Mouse (Mus musculus) spleen, adult 2 months (tissue): ENCODE measurements around the gene Tbc1d5. TPM values are rescaled to one million over a fixed set of nuclear protein-coding genes. Genes with fewer than 3 reads are reported as not detected.

Source experiments
- DNase-seq, 2 experiments: peaks; one replicate each; pipeline versions ENCODE4 v3.0.0 to v3.0.0-alpha.2; 2012 to 2021; ENCODE audit warnings: low spot score in 2 of 2, low read depth in 1 of 2
- H3K27ac ChIP-seq: fragments of 200-500 bp; 2 replicates; pipeline ENCODE4 v1.5.1; 2012; ENCODE audit warnings: low read length, inconsistent platforms; ENCODE audit not compliant: insufficient read depth
- H3K27me3 ChIP-seq: fragments of 200-500 bp; 2 replicates; pipeline ENCODE4 v1.6.1; 2012; ENCODE audit warnings: mild to moderate bottlenecking, moderate library complexity, low read length, inconsistent platforms; ENCODE audit not compliant: control insufficient read depth, insufficient read depth
- H3K36me3 ChIP-seq: fragments of 200-500 bp; 2 replicates; pipeline ENCODE4 v1.6.1; 2012; ENCODE audit warnings: mild to moderate bottlenecking, low read length, inconsistent platforms; ENCODE audit not compliant: control insufficient read depth, insufficient read depth
- H3K4me1 ChIP-seq: fragments of 200-500 bp; 2 replicates; pipeline ENCODE4 v1.6.1; 2011; ENCODE audit warnings: inconsistent platforms; ENCODE audit not compliant: control insufficient read depth, insufficient read depth, insufficient read length
- H3K4me3 ChIP-seq: fragments of 200-500 bp; 2 replicates; pipeline ENCODE4 v1.5.1; 2011; ENCODE audit warnings: mild to moderate bottlenecking, inconsistent platforms; ENCODE audit not compliant: insufficient read depth, insufficient read length; ENCODE audit errors: extremely low read depth
- CTCF ChIP-seq: fragments of 200-500 bp; IDR thresholded peaks from 2 replicates; pipeline ENCODE4 v1.5.1; 2011; ENCODE audit warnings: mild to moderate bottlenecking, inconsistent platforms; ENCODE audit not compliant: insufficient read depth, insufficient read length, insufficient replicate concordance; ENCODE audit errors: extremely low read depth
- POLR2A ChIP-seq: fragments of 200-500 bp; IDR thresholded peaks from 2 replicates; pipeline ENCODE4 v1.6.1; 2011; ENCODE audit warnings: low read depth, low read length, inconsistent platforms
- WGBS: fragments of 180-500 bp; shearing (Covaris S2); methylation state at CpG from one replicate; pipeline ENCODE4 v1.1.7; 2018; 5-methylcytosine and 5-hydroxymethylcytosine counted together
- polyA plus RNA-seq: library from polyadenylated mRNA; depleted of rRNA; stranded (reverse); fragments of >200 nt; gene quantifications from 2 replicates; pipeline ENCODE4 v1.2.3, GENCODE M21; 2012

The Tbc1d5 gene
- polyA plus RNA-seq, 1 experiment, result 11.4 TPM

- no peaks in the 10 kb centered on the region for H3K4me1 ChIP-seq
- no peaks in the 10 kb centered on the region for H3K27me3 ChIP-seq
- no peak for TF ChIP-seq POLR2A
- no peak for TF ChIP-seq CTCF
- no peak overlapping the region for H3K4me3 ChIP-seq
- H3K27ac ChIP-seq, result no peak overlapping the region
- WGBS, result 47% methylated on average over 1 of the region's 1 CpGs
- no peak for DNase-seq
- no peaks in the 10 kb centered on the region for H3K36me3 ChIP-seq
Observed at GRCm38 (mm10) chr17:50972142-50972541, 207.0 kb downstream of the Tbc1d5 start.

DNA sequence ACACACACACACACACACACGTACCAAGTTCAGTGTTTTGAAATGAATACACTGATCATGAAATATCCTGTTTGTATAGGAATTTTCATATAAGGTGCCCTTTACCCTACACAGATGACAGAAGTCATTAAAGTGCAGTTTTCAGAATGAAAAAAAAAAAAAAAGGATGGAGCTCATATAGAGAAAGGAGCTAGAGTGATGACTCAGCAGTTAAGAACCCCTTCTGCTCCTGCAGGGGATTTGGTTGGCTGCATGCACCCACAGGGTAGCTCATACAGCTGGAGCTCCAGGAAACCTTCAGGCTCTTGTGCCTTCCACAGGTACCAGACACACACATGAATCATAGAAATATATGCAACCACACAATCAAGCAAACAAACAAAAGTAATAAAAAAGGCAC lies 213.0 kb downstream of the Tbc1d5 start:
- H3K27ac ChIP-seq, result no peak overlapping the region
- no peak for DNase-seq
- H3K4me1 ChIP-seq, result no peaks in the 10 kb centered on the region
- H3K36me3 ChIP-seq, result peaks cover 5% of the 10 kb centered on the region
- H3K27me3 ChIP-seq, result no peaks in the 10 kb centered on the region
- 92% methylated on average over 1 of the region's 1 CpGs for WGBS
- H3K4me3 ChIP-seq, result no peak overlapping the region
- TF ChIP-seq POLR2A, result no peak
- no peak for TF ChIP-seq CTCF

- DNase-seq, result no peak
- Histone ChIP-seq H3K4me1 (no peaks in the 10 kb centered on the region), H3K4me3 (no peak overlapping the region), H3K27ac (no peak overlapping the region), H3K27me3 (no peaks in the 10 kb centered on the region), H3K36me3 (peaks cover 2% of the 10 kb centered on the region)
- TF ChIP-seq POLR2A (no peak), CTCF (no peak)
- WGBS, result 92% methylated on average over 9 of the region's 9 CpGs
Observed at GRCm38 (mm10) chr17:50954313-50954712, 224.8 kb downstream of the Tbc1d5 start.

- Histone ChIP-seq H3K27ac (no peak overlapping the region), H3K4me3 (no peak overlapping the region), H3K36me3 (peaks cover 2% of the 10 kb centered on the region; the same call in 1 of the 2 replicates), H3K27me3 (no peaks in the 10 kb centered on the region), H3K4me1 (no peaks in the 10 kb centered on the region)
- TF ChIP-seq CTCF (no peak), POLR2A (no peak)
- WGBS, result 91% methylated on average over 2 of the region's 2 CpGs
- no peak for DNase-seq
Observed at GRCm38 (mm10) chr17:50922308-50922707, 256.8 kb downstream of the Tbc1d5 start.

DNA sequence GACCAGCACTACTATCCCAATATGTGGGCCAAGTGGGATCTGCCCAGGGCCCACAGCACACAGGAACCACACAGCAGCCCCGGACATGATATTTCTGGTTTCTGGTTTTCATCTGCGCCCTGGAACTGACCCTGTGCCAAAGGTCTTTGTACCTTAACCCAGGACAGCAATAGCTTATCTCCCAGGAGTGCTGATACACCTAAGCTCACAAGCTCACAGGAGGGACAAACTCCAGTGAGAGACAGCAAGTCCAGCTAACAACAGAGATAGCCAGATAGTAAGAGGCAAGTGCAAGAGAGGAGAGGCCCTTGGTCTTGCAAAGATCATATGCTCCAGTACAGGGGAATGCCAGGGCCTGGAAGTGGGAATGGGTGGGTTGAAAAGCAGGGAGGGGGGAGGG lies 263.9 kb downstream of the Tbc1d5 start:
- H3K27ac ChIP-seq, result no peak overlapping the region
- 93% methylated on average over 2 of the region's 2 CpGs for WGBS
- TF ChIP-seq POLR2A (no peak), CTCF (no peak)
- H3K27me3 ChIP-seq, result no peaks in the 10 kb centered on the region
- H3K4me1 ChIP-seq, result no peaks in the 10 kb centered on the region
- no peak overlapping the region for H3K4me3 ChIP-seq
- no peak for DNase-seq
- H3K36me3 ChIP-seq, result peaks cover 6% of the 10 kb centered on the region

DNA sequence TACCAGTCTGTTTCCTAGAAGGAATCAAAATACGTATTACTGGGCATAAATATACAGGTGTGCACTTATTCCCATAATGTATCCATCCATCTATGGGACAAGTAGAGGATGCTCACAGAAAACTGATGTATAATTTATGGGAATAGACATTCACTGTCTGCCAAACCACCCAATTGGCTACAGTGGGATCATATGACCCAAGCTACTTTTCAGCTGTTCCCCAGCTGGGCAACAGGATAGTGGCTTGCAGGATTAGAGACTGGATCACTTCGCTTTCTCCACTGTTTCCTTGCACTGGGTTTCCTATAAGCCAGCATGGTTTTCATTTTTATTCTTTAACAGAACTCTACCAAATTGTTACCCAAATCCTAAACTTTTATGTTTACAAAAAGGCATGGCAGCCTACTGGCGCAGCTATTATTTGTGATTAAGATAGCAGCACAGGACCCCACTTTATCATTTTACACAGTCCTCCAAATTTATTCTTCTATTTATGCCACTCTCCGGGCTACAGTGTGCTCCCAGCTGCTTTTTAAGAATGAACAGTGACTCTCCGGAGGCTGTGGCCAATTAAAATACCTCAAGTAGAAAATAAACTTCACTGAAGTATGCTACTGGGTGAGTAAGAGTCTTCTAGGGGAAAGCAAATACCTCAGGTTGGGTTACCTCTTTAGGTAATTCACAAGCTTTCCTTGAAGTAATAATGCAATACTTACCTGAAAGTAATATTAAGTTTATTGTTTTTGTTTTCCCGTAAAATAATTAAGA lies 270.4 kb downstream of the Tbc1d5 start:
- H3K27ac ChIP-seq, result no peak overlapping the region
- TF ChIP-seq CTCF (no peak), POLR2A (no peak)
- no peak overlapping the region for H3K4me3 ChIP-seq
- H3K36me3 ChIP-seq, result no peaks in the 10 kb centered on the region
- WGBS, result 94% methylated on average over 6 of the region's 6 CpGs
- no peaks in the 10 kb centered on the region for H3K27me3 ChIP-seq
- DNase-seq, result no peak
- H3K4me1 ChIP-seq, result no peaks in the 10 kb centered on the region

DNA sequence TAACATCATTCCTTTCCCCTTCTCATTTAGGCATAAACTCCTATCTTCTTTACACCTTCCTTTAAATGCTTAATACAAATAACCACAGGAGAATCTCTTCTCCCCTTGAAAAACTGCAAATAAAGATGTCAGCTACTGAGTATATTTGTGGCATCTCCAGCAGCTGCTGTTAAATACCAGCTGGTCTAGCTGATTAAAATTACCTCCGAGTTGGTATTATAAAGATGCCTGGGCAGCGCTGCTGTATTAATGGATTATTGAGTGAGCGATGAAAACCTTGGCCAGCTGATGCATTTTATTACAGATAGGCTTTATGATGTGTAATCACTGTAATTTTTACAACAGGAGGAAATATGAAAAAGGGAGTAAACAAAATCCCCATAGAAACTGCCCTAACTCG lies 271.0 kb downstream of the Tbc1d5 start:
- H3K4me3 ChIP-seq, result no peak overlapping the region
- TF ChIP-seq POLR2A (no peak), CTCF (no peak)
- H3K36me3 ChIP-seq, result no peaks in the 10 kb centered on the region
- no peaks in the 10 kb centered on the region for H3K27me3 ChIP-seq
- H3K4me1 ChIP-seq, result no peaks in the 10 kb centered on the region
- no peak for DNase-seq
- H3K27ac ChIP-seq, result no peak overlapping the region
- WGBS, result 95% methylated on average over 4 of the region's 4 CpGs

DNA sequence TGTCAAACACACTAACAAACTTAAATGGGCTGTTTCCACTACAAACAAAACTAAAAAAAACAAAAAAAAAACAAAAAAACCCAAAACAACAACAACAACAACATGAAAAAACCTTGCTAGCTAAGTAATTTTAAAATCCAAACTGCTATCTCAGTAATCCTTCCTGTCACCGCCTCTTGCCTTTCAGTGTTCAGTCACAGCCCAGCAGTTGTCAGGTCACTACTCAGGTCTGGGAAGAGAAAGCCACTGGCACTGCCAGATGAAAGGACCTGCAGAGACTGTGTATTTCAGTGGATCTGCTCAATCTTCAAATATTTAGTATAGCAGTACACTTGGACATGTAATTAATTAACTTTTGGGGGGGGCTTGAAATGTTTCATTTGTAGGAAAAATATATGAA lies 272.5 kb downstream of the Tbc1d5 start:
- no peak for DNase-seq
- 91% methylated on average over 1 of the region's 1 CpGs for WGBS
- Histone ChIP-seq H3K27me3 (no peaks in the 10 kb centered on the region), H3K36me3 (no peaks in the 10 kb centered on the region), H3K4me1 (no peaks in the 10 kb centered on the region), H3K4me3 (no peak overlapping the region), H3K27ac (no peak overlapping the region)
- no peak for TF ChIP-seq POLR2A
- no peak for TF ChIP-seq CTCF
